Mouse (Mus musculus): ENCODE results near the gene Ccnj.

The Ccnj gene

DNA sequence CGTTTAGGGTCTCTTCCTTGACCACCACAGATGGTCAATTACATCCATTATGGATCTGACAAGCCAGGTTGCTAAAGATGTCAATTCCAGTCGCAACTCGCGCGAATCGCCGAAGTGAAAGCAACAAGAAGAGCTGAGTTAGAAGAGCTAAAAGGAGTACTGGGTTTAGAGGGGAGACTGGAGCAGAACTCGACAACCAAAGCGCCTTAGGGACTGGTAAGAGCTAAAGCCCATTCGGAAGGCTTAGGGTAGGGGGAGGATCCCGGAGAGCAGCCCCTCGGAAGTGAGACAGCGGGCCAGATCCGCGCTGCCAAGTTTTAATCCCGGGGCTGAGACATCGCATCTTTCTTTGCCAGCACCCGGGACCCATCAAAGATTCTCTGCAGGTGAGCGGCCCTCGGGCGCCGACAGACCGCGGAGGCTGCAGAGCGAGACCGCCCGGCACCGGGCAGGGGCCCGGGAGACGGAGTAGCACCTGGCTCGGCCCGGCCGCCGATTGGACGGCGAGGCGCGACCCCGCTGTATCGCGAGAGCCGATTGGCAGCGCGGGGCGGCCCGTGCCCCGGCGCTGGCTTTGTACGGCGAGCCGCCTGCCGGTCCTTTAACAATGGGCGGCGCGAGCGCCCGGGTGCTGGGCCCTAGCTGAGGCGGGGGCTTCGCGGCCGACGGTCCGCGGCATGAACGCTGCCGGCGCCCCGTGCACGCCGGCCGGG lies at the start of gene Ccnj:
TSS of gene Ccnj (plus strand) at position 577 of the 713 bp plus-strand sequence.
- peak; percentile 94 for DNase-seq

DNA sequence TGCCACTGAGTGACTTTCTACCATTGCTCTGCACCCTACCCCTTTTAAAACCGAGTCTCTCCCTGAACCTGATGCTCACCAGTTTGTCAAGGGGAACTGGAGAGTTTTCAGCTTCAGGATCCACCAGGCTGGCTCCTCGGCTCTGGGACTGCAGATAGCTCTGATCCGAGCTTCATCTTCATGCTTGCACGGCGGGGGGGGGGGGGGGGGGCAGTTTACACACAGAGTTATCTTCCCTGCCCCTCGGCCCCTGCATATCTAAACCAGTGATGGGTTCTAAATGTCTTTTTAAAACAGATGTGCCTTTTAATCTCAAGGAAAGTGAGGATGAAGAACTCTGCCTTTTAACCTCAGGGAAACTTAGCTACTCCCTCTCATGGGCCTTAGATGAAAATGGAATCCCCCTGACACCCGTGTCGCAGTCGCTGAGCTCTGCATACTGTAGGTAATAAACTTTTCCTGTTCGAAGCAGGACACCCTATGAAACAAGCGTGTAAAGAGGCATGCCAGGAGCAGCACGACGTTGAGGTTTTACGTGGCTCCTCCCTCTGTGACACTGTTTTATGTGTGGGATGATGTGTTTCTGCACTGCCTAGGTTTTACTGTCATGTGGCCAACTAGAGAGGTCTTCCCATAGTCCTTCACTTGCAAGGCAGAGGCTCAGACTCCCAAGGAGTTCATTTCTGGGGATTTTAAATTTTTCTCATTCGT lies 42.9 kb upstream of the Ccnj start:
- DNase-seq = no peak

DNA sequence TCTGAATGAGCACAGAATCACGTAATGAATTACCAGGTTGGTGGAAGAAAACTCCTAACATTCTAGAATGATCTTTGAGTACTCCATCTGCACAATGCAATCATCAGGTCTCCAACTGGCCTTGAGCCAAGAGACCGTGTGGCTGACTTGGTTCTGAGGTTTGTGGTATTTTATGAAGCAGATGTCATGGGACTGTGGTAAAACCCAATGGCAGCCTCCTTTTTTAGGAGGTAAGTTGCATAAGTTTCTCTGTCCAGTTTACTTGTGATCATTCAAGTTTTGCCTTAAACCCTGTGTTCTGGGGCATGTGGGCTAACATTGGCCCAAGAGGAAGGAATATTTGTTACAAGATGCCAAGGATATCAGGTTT lies 42.4 kb upstream of the Ccnj start:
- DNase-seq = no peak

DNA sequence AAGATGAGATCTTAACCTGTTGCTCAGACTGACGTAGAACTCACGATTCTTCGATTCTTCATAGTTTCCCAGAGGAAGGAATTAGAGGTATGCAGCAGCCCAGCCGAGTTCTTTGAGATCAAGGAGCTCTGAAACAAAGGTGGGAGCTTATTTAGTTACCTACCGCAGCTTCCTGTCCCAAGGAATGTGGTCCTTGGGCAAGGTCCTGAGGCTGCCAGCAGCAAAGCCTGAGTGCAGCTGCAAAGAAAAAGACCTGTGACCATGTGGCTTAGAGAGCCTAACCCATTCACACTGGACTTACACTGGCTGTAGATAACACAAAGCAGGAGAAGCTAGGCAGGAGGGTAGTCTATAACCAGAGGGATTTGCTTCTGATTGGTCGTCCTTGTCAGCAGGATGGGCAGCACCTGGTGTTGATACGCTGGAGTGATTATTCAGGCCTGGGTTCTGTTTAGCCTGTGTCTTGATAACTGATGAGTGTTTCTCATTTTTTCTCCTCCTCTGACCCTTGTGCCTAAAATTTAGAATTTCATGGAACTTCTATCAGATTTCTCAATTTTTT lies 25.8 kb upstream of the Ccnj start:
- no peak for DNase-seq

DNA sequence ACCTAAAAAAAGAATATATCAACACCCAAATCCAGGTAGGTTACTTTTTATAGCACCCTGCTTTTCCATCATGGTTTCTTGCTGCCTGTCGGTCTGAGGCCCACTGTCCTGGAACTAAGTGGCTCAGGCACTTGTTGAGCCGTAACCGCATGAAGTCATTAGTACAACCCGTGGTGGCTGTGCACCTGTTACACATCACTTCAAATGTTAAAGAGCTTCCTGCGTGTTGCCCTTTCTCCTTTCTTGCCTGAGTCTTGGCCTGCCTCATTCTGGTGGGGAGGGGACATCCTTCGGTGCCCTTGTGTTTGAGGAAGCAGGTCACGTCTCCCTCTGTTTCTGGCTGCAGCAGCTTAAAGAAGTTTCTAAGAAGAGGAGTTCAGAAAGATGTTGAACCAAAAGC lies 21.2 kb upstream of the Ccnj start:
- DNase-seq = no peak

DNA sequence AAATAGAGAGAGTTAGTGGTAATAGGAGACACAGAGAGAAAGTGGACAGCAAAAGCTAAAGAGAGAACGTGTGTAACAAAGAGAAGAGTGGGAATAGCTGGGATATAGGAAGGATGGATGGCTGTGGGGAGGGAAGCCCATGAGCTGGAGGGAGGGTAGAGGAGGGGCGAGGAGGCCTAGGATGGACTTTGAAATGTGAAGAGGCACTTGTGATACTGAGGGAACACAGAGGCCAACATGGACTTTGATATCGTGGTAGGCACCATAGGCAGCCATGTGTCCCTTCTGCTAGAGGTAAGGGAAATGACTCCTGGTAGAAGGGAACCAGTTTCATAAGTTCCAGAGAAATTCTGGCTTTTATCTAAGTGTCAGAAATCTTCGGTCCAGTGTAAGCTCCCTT lies 19.2 kb upstream of the Ccnj start:
- DNase-seq = no peak

DNA sequence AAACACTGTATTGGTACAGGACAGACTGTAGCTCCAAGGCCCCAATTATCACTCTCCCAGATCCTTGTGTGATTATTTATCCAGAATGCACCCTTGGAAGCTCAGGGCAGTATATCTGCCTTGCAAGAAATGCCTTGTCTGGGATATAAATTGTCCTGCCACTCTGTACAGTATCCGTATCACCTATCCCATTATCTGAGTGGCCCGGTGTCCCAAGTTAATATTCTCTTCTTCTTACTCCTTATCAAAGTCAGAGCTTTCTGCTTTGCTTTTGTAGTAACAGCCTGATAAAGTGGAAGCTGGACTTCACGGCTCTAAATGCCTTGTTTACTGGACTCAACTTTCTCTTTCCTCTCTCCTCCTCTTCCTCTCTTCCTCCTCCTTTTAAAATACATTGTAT lies 18.3 kb upstream of the Ccnj start:
- no peak for DNase-seq

DNA sequence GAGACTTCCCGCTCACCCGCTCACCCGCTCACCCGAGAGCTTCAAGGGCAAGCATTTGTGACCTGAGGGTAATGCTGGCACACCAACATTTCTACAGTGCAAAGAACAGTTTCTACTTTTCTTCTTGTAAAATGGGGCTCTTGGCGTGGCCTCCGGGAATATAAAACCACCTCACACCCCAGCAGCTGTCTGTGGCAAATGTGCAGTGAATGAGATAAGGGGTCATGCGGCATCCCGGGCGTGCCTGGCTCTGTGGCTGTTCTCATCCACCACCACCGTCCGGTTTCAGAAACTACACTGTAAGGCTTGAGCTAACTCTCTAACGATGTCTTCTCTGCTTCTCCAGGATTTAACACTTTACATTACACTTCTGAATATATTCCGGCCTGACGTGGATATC lies 17.7 kb upstream of the Ccnj start:
- DNase-seq = no peak

DNA sequence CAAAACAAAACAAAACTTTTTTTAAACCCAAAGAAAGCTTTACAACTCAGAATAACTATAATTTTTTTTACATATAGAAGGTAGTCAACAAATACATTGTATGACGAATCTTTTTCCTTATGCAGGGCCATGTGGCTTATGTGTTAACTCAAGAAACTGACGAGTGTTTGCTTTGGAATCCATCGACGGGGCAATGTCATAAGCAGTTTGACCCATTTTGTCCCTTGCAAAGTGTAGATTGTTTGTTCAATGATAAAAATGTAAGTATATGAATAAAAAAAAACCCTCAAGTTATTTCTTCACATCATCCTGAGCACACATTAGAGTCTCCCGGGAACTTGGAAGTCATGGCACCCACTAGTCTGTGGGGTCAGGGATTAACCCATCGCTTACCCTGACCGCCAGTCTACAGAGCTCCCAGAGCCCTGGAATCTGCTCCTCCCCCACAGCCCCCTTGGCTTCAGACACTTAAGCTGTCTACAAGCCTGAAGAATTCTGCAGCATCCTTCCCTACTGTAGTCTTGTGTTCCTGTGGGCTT lies 15.4 kb upstream of the Ccnj start:
- DNase-seq = no peak

DNA sequence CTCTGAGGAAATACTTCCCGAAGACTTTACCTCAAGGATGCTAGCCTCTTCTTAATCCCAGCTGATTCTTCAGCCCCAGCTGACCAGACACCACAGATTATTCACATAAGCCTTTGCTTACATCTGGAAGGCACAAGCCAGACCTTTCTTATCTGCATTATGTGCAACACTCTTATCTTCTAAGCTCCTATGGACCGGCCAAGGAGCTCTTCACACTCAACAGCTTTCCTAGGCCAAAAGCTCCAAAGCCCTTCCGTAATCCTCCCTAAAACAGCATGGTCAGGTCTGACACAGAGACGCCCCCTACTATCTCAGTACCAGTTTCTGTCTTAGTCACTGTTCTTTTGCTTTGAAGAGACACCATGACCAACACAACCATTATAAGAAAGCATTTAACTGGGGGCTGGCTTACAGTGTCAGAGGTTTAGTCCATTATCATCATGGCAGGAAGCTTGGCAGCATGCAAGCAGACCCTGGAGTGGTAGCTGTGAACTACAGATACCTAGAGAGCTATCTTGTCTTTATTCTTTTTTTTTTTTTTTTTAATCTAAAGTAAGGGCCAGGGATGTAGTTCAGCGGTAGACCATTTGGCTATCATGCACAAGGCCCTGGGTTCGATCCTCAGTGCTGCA lies 13.1 kb upstream of the Ccnj start:
- DNase-seq = no peak

DNA sequence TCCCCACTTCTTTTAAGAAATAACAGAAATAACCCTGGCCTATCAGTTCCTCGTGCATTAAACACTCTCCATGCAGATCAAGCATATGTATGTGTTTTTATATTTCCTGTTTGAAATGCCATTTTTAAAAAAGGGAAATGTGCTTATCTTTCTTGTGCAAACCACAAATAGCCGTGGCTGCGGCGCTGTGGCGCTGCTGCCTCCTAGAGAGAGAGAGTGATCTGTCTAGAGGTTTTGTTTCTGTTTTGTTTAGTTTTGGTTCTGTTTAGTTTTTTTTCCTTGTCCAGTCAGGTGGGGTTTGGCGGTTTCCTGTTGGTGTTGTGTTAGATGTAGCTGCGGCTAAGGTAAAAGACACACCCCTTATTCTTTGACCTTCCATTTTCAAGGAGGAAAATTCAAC lies 12.3 kb upstream of the Ccnj start:
- DNase-seq = no peak

DNA sequence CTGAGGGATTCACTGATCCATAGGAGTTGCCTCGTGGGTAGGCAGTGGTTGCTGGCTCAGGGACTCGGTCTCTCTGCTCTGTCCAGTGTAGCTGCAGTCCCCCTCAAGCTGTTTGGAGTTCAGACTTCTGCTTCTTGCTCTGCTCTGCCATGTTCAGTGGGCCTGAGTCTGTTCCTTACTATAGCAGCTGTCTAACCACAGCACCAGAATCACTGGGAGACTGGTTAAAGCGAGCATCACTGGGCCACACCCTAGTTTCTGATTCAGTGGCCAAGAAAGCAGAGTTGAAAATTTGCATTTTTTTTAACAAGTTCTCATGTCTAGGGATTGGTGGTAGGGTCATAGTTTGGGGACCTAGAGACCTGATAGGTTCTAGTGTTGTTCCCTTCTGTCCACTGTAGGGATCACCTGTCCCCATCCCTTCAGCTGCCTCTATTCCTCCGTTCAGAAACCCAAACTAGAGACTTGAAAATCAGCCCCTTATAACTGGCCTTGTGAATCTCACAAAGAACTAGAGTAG lies 9.7 kb upstream of the Ccnj start:
- DNase-seq = no peak

DNA sequence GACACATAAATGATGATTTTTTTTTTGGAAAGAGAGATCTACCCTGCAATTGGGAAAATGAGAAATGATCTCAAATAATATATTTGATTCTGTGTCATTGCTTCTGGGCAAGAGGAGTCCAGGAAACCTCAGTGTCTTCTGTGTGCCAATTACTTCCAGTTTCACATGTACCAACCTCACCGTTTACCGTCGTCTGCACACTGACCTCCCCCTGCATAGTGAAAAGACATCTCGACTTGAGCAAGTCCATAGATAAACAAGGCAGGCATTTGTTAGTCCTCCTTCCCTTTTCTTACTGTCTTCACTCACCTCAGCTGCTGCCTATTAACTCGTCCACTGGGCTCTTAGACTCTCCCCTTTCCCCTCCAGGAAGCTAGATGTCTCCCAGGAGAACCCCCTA lies 5.4 kb upstream of the Ccnj start:
- no peak for DNase-seq

DNA sequence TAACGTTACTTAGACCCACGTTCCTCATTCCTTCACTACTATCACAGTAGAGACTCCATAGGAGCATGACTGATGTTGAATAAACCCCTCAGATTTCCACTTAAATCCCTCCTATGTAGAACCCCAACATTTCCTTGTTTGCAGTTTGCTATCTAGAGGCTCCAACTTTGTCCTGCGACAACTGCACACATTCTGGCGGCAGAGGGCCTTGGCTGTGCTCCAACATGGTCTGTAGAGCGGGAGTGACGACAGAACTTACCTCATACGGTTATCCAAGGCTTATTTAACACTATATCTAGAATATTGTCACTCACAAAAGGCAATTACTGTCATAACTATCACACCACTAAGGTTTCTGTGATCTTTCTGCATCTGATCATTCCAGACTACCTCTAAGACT lies 4.3 kb upstream of the Ccnj start:
- no peak for DNase-seq

DNA sequence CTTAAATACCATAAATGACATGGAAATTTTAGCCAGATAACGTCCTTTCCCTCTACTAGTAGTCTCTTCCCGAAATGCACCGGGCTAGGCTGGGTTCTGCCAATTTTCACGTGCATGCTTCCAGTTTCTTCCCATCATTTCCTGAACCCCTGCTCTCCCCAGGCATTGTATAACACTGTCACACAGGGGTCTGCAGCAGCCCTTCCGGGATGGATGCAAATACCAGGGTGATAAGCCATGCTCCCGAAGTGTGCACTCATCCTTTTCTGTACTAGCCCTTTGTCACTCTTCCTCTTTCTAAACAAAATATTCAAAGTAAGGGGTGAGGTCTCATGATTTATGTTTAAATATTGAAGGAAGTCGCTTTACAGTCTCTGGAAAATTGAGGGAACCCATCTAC lies 881 bp upstream of the Ccnj start:
- DNase-seq = no peak

DNA sequence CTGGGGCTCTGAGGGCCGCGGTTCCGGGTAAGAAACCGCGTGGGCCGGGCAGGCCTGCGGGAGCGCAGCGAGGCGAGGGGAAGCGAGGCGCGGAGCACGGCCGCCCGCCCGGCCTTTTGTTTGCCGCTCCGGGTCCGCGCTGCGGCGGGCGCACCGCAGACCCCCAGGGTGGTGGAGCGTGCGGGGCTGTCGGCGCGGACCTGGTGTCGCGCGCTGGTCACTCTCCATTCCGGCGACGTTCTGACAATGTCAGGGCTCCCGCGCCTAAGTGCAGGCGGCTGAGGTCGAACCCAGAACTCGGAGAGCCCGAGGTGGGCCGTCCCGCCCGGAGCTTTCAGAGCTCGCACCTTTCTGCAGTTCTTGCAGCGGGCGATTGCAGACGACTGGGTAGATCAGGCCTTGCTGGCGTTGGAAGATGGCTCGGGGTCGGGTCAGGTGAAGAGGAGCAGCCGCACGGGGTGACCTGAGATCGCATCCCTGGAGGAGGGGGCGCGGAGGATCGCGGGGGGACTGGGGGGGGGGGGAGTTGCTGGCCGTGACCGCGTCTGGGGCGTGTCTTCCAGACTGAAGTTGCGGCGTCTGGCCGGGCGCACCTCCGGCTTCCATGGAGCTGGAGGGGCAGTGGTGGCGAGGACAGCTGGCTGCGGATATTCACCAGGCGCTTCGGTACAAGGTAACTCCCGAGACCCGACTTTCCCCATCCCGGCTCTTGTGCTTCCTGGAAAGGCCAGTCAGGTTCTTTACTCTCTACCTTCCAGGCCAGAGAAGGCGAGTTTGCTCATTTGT lies 530 bp downstream of the Ccnj start:
- peak; percentile 51 for DNase-seq

DNA sequence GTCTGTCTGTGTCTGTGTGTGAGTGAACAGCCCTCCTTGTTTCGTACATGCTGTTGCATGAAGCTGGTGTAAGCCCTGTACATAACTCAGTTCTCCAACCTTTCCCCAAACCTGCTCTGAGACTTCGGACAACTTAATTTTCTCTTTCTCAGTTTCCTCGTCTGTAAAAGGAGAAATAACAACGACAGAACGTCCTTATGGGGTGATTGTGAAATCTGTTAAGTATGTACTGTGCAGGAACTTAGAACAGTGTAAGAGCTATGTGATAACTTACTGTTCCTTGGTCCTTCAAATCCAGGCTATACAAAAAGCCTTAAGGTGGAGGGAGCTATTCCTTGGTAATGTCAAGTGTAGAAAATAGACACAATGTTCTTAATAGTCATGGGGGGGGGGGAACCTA lies 1.3 kb downstream of the Ccnj start:
- no peak for DNase-seq

DNA sequence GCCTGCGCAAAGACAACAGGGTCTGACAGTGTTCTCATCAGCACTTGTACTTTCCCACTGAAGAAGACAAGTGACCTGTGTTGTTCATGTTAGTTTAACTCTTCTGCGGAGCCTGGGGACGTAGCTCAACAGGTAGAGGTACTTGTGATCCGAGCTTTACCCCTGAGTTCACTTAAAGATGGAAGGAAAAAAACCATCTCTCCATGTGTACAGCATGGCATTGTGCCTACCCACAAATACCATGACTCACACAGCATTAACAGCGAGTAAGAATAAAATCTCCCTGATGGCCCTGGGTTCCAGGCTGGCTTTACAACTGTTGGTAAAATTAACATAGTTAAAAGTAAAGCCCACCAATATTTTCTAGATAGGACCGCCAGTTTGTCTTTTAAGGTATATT lies 3.4 kb downstream of the Ccnj start:
- DNase-seq = no peak

DNA sequence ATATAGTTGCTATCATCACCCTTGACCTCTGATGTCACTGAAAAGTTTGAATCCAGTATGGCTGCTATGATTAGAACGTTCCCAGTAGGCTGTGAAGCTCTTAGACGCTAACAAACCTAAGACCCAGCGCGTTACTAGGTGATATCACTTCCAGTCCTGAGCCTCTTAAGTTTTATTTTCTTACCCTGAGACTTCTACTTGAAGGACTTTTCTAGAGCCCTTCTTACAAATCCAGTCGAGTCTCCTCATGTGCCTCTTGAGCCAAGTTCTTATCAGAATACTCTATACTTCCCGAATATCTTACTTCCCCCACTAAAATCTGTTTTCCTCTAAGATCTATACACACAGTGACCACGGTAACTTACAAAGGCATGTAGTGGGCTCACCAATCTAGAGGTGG lies 7.1 kb downstream of the Ccnj start:
- no peak for DNase-seq

DNA sequence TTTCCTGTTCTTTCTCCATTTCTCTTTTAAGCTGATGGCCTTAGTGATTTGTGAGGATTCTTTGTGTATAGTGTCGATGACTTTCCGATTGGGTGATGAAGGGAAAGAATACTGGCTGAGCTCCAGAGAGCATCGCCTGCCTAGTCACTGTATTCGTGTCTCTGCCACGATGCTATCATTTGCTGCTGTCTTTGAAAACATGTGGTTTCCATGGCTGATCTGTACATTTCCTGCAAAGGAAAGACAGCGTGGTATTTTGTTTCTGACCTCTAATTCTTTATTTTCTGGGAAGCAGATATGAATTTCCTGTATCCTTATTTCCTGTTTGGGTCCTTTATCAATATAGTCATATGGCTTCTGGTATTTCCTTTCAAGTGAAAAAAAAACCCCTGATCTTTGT lies 9.2 kb downstream of the Ccnj start:
- DNase-seq = no peak

DNA sequence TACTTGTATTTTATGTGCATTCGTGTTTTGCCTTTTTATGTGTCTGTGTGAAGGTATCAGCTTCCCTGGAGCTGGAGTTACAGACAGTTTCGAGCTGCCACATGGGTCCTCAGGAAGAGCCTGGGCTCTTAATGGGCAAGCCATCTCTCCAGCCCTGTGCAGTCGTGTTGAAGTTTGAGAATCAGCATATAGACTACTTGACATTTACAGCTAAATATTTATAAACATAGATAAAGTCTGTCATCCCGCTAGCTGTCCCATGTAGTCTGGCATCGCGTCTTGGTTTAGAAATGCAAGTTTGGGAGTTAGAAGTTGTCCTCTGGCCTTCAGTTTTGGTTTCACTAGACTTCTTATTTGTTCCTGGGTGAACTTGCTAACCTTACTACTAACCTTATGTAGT lies 10.0 kb downstream of the Ccnj start:
- DNase-seq = no peak

DNA sequence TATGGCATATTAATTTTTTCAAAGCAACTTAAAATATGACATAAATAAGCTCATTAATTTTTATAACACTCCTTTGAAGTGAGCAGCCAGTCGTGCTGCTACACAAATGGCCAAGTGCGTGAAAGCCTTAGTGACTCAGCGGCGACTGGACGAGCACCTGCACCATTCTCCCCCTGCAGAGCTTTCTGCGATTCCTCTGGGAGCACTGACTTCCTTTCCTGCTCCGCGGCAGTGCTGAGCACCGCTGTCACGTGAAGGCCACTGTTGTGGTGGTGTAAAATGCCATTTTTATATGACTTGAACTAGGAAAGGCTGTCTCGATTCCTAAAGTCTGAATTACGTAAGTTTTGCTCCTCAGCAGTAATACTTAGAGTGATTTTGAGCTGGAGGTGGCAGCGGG lies 10.5 kb downstream of the Ccnj start:
- DNase-seq = no peak

DNA sequence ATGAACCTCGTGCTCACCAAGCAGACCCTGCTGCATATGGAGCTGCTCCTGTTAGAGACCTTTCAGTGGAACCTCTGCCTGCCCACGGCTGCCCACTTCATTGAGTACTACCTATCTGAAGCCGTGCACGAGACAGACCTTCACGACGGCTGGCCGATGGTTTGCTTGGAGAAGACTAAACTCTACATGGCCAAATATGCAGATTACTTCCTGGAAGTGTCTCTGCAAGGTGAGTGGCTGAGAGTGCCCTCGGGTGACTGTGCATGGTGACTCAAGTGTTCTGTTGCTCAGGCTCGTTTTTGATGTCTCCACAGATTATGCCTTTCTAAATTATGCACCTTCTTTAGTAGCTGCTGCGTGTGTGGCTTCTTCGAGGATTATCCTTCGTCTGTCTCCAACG lies 13.7 kb downstream of the Ccnj start:
- DNase-seq = no peak

Data from kidney, adult 18-20 months (tissue).